Mouse (Mus musculus) heart, postnatal 36 days (tissue): ENCODE results near the gene Mlec. TPM values are rescaled to one million over a fixed set of nuclear protein-coding genes. Genes with fewer than 3 reads are reported as not detected.

Experiments
- DNase-seq, 2 experiments: peaks; one replicate each; pipeline ENCODE4 v3.0.0; 2021 to 2022
- intact Hi-C: fragments of 180-260 bp; cut with DNase I; formaldehyde crosslinking; loops from one replicate; pipeline ENCODE4 v1.15.1; 2025
- total RNA-seq, 2 experiments: library from RNA; stranded (reverse); gene quantifications; 2 replicates each; pipeline ENCODE4 v1.2.3; 2021

Gene Mlec
- total RNA-seq, 2 experiments from 2014 or later: 73.4 to 93.0 TPM

DNA sequence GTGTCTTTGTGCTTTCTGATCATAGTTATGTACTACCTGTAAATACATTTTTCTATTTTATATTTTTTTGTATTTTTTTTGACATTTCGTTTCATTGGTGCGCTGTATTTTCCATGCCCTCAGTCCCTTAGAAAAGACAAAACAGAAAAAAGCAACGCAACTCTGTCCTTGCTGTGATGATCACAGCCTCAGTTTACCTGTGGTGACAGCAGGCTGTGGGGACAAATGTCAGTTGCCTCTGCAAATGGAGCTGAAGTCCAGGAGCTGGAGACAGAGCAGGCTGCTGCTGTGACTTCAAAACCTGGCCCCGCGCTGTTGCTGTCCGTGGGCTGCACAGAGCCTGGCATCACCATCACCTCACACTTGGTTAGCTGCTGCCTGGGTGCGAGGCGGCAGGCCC lies 59.8 kb downstream of the Mlec start, which contains the start of gene Gm10401:
Gm10401 (minus strand) TSS at position 101 of the 400 bp plus-strand sequence.
- intact Hi-C loops: no loop called here
- no peak for DNase-seq

Other genes with a start within 250 kb of the Mlec start
- gene Oasl1, start 234.9 kb downstream of the Mlec start, total RNA-seq: 1 to 10 TPM; 1.0 to 1.8 TPM
- gene 2210016L21Rik, start 216.0 kb downstream of the Mlec start, total RNA-seq: 10 to 100 TPM; 29.9 to 30.1 TPM
- not detected for gene Hnf1a, start 187.1 kb downstream of the Mlec start, total RNA-seq
- gene Sppl3, start 147.0 kb downstream of the Mlec start, total RNA-seq: 10 to 100 TPM; 33.0 to 35.8 TPM
- not detected for gene Gm10401, start 59.9 kb downstream of the Mlec start, total RNA-seq
- gene Acads, start 38.8 kb downstream of the Mlec start, total RNA-seq: 100 to 1,000 TPM; 203 to 239 TPM
- gene Unc119b, start 23.2 kb downstream of the Mlec start, total RNA-seq: 10 to 100 TPM; 17.7 to 21.3 TPM
- 1 to 10 TPM; 1.8 to 3.2 TPM for gene Cabp1, start 36.2 kb upstream of the Mlec start, total RNA-seq
- gene Pop5, start 77.7 kb upstream of the Mlec start, total RNA-seq: 10 to 100 TPM; 31.5 to 35.5 TPM
- gene Rnf10, start 114.7 kb upstream of the Mlec start, total RNA-seq: 100 to 1,000 TPM; 378 to 424 TPM
- 100 to 1,000 TPM; 137 to 167 TPM for gene Coq5, start 121.5 kb upstream of the Mlec start, total RNA-seq
- 10 to 100 TPM; 71.9 to 88.5 TPM for gene Dynll1, start 142.8 kb upstream of the Mlec start, total RNA-seq
- 10 to 100 TPM; 16.0 to 18.1 TPM for gene Srsf9, start 169.0 kb upstream of the Mlec start, total RNA-seq
- 10 to 100 TPM; 17.6 to 18.6 TPM for gene Gatc, start 183.0 kb upstream of the Mlec start, total RNA-seq
- gene Triap1, start 183.0 kb upstream of the Mlec start, total RNA-seq: 10 to 100 TPM; 22.8 to 27.6 TPM
- gene Cox6a1, start 190.8 kb upstream of the Mlec start, total RNA-seq: 100 to 1,000 TPM; 253 to 261 TPM